Mouse (Mus musculus) hindbrain, embryonic 16.5 days (tissue): Measurements from ENCODE around the gene Erc1. TPM values are rescaled to one million over a fixed set of nuclear protein-coding genes. Genes with fewer than 3 reads are reported as not detected.

Experiments used
- polyA plus RNA-seq: library from polyadenylated mRNA; unstranded; fragments of >200 nt; fragmentation: Nextera tagmentation; extraction: Ambion mirVana; gene quantifications from 2 replicates; pipeline ENCODE4 v1.2.1, GENCODE M21; 2015

Gene Erc1
- polyA plus RNA-seq, 1 experiment from 2014 or later, result 46.9 TPM

Other genes starting within 250 kb of the Erc1 start
- gene Rad52, start 54.5 kb upstream of the Erc1 start, polyA plus RNA-seq, result 24.0 and 25.5 TPM in 2 replicates
- 37.7 and 43.4 TPM in 2 replicates for gene Wnk1, start 190.5 kb upstream of the Erc1 start, polyA plus RNA-seq
- not detected in 2 replicates for gene Ninj2, start 245.2 kb upstream of the Erc1 start, polyA plus RNA-seq